In the genomic region with DNA sequence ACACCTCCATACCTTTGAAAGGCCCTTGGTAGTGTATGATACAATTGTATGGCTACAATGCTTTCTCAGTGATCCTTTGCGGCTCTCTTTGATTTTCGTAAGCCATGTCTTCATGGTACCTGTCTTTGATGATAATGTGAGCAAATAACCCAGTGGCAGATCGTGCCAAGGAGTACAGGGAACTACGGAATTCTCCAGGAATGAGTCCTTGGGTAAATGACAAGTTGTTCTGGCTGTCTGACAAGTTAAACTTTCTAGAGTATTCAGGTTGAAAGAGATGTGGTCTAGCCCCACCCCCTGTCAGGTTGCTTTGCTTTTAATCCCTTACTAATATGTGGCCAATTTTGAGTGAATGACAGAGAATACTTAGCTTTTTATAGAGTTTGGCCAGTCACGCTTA, we compare ENCODE assay signal across 8 mouse cellular contexts. TPM values are rescaled to one million over a fixed set of nuclear protein-coding genes. Genes with fewer than 3 reads are reported as not detected.
DNase-seq lines count a peak whose midpoint lies in the region; ATAC-seq and TF ChIP-seq lines count a peak whose summit lies in the region.

No protein-coding gene starts in this region.

- peaks cover 16% of the 10 kb centered on the region for H3K4me1 ChIP-seq in intestine, embryonic 14.5 days (replicated peaks; ENCODE audit: control insufficient read depth, insufficient read depth, low read length)

- intact Hi-C loops in gastrocnemius, adult 2 months (cut with DNase I) = loop anchor here (5.0 kb wide), 1 partner anchor 129 kb away; a partner anchor contains a TSS

- no peak overlapping the region for H3K9ac ChIP-seq in intestine, embryonic 14.5 days (ENCODE audit: low read length)

- H3K27ac ChIP-seq in gastrocnemius, adult 2 months = peak overlapping the region; percentile 94
- H3K27ac ChIP-seq in intestine, embryonic 14.5 days (ENCODE audit: low read depth) = no peak overlapping the region

- 63% methylated on average over 5 of the region's 5 CpGs for WGBS in intestine, embryonic 14.5 days

- no peak for ATAC-seq in intestine, embryonic 14.5 days (replicated peaks; ENCODE audit: low FRiP score, low TSS enrichment, low read depth)
- no peak for ATAC-seq in megakaryocyte-erythroid progenitor cell, adult 5-6 weeks (replicated peaks; ENCODE audit: low FRiP score, low TSS enrichment, poor library complexity, severe bottlenecking)

- no peaks in the 10 kb centered on the region for H3K27me3 ChIP-seq in intestine, embryonic 14.5 days (replicated peaks; ENCODE audit: control insufficient read depth, insufficient read depth, low read length)

- peak overlapping the region; percentile 69 for H3K4me2 ChIP-seq in intestine, embryonic 14.5 days (ENCODE audit: low read length)

- H3K4me3 ChIP-seq in gastrocnemius, adult 2 months = peak overlapping the region; percentile 93
- peak overlapping the region; percentile 83 for H3K4me3 ChIP-seq in intestine, embryonic 14.5 days (ENCODE audit: low read depth, low read length)

- H3K9me3 ChIP-seq in intestine, embryonic 14.5 days (ENCODE audit: control insufficient read depth, low read length) = no peaks in the 10 kb centered on the region

- no peak for TF ChIP-seq CTCF in gastrocnemius, adult 2 months (IDR thresholded peaks at IDR 0.05)

- no peak for DNase-seq in gastrocnemius, adult 2 months
- no peak for DNase-seq in gastrocnemius, adult 18-20 months (ENCODE audit: low spot score)
- DNase-seq in adipocyte (ENCODE audit: low spot score) = peak; percentile 51
- DNase-seq in intestine, embryonic 14.5 days (ENCODE audit: low spot score) = no peak
- DNase-seq in lung, postnatal 14 days = peak; percentile 17
- no peak for DNase-seq in frontal cortex, adult 2 months (ENCODE audit: extremely low spot score in 1 of 2, low spot score in 1 of 2)
- DNase-seq in testis, postnatal 14 days (ENCODE audit: low spot score) = no peak

- H3K36me3 ChIP-seq in intestine, embryonic 14.5 days (ENCODE audit: control insufficient read depth, insufficient read depth, low read length) = no peaks in the 10 kb centered on the region

RNA-seq across cellular contexts. Expression of a gene that starts 1.2 kb away (rescaled TPM):
- total RNA-seq in gastrocnemius, adult 2 months (2021) = 10 to 100 TPM; 75.1 to 80.9 TPM
- total RNA-seq in gastrocnemius, adult 18-20 months (2021) = 10 to 100 TPM; 75.7 to 78.6 TPM
- 54.5 and 57.1 TPM in 2 replicates for polyA plus RNA-seq in intestine, embryonic 14.5 days (2014; fragmentation: Nextera tagmentation; extraction: Ambion mirVana)
- 36.7 and 54.6 TPM in 2 replicates for total RNA-seq in megakaryocyte-erythroid progenitor cell, adult 5-6 weeks (2014; fragmentation: Nextera tagmentation)
- total RNA-seq in megakaryocyte-erythroid progenitor cell, adult 5-6 weeks (2017) = 48.5 and 63.0 TPM in 2 replicates
- polyA plus RNA-seq in frontal cortex, adult 2 months (2012; rRNA removed) = 113 and 117 TPM in 2 replicates

RNA-seq across cellular contexts. Expression of a gene that starts 1.3 kb away (rescaled TPM):
- total RNA-seq in gastrocnemius, adult 2 months (2021) = 1 to 10 TPM in 1 of 2 experiments, under 1 TPM in 1; 0.77 to 2.0 TPM
- total RNA-seq in gastrocnemius, adult 18-20 months (2021) = 1 to 10 TPM; 1.2 to 1.9 TPM
- polyA plus RNA-seq in intestine, embryonic 14.5 days (2014; fragmentation: Nextera tagmentation; extraction: Ambion mirVana) = 0.20 and 0.27 TPM in 2 replicates
- total RNA-seq in megakaryocyte-erythroid progenitor cell, adult 5-6 weeks (2014; fragmentation: Nextera tagmentation) = 0.37 TPM in 1 of 2 replicates, not detected in the other
- not detected in 2 replicates for total RNA-seq in megakaryocyte-erythroid progenitor cell, adult 5-6 weeks (2017)
- polyA plus RNA-seq in frontal cortex, adult 2 months (2012; rRNA removed) = 0.82 and 1.2 TPM in 2 replicates

Comparison
In these comparisons a context has a peak if more than half of its experiments do, and no peak if none do; other contexts are left out.
1. DNase-seq: peak in adipocyte (single experiment) and lung, postnatal 14 days (single experiment); none in gastrocnemius, adult 2 months (single experiment), gastrocnemius, adult 18-20 months (single experiment), intestine, embryonic 14.5 days (single experiment), frontal cortex, adult 2 months (0 of 2) and testis, postnatal 14 days (single experiment).